Mouse (Mus musculus): ENCODE results near the gene Mark2.

GRCm38 (mm10) chr19:7340780-7341475, 732 bp downstream of the Mark2 start:
- TF ChIP-seq CTCF (IDR thresholded peaks at IDR 0.05; ENCODE audit: insufficient read depth, low read depth, low read length): no peak
- no peak for TF ChIP-seq POLR2A (IDR thresholded peaks at IDR 0.05; ENCODE audit: insufficient read depth, low read depth, low read length)

Data from olfactory bulb, adult 2 months (tissue).